Mouse (Mus musculus): ENCODE measurements around the gene Ms4a4b. TPM values are rescaled to one million over a fixed set of nuclear protein-coding genes. Genes with fewer than 3 reads are reported as not detected.

Gene Ms4a4b
- polyA plus RNA-seq, 1 experiment from 2014 or later = not detected

DNA sequence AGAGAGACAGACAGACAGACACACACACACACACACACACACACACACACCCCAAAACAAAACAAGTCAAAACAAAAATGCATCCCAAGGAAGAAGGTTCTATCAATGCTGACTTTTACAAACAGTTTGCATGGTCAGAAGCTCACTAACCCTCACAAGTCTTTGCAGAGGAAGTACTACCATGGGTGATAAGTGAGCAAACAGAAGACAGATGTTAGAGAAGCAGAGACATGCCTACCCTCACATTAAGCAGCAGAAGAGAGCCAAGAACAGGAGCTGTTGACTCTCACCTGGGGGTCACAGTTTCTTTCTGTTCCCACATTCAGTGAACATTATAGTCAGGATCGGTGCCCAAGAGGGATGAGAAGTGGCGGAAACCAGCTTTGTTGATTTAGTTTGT lies 36.4 kb downstream of the Ms4a4b start:
- Histone ChIP-seq H3K36me3 (ENCODE audit: control insufficient read depth, insufficient read depth, low read length) (no peaks in the 10 kb centered on the region), H3K4me1 (ENCODE audit: control insufficient read depth, insufficient read depth, low read length) (no peaks in the 10 kb centered on the region), H3K27me3 (ENCODE audit: control insufficient read depth, insufficient read depth, low read length) (no peaks in the 10 kb centered on the region), H3K4me2 (ENCODE audit: low read length) (no peak overlapping the region), H3K9ac (replicated peaks; ENCODE audit: low read length) (no peak overlapping the region), H3K4me3 (replicated peaks; ENCODE audit: low read depth, low read length) (no peak overlapping the region), H3K9me3 (ENCODE audit: control insufficient read depth, low read length) (no peaks in the 10 kb centered on the region), H3K27ac (replicated peaks; ENCODE audit: low read depth, low read length) (no peak overlapping the region)
- ATAC-seq (ENCODE audit: low FRiP score, low TSS enrichment) (no peak), DNase-seq (no peak)
- WGBS = 94% methylated on average over 2 of the region's 2 CpGs

- ATAC-seq (ENCODE audit: low FRiP score, low TSS enrichment) (no peak), DNase-seq (no peak)
- no peak overlapping the region for H3K4me3 ChIP-seq (replicated peaks; ENCODE audit: low read depth, low read length)
- no peak overlapping the region for H3K9ac ChIP-seq (replicated peaks; ENCODE audit: low read length)
- 93% methylated on average over 2 of the region's 2 CpGs for WGBS
- H3K27ac ChIP-seq (replicated peaks; ENCODE audit: low read depth, low read length) = no peak overlapping the region
- H3K9me3 ChIP-seq (ENCODE audit: control insufficient read depth, low read length) = no peaks in the 10 kb centered on the region
- no peak overlapping the region for H3K4me2 ChIP-seq (ENCODE audit: low read length)
- H3K27me3 ChIP-seq (ENCODE audit: control insufficient read depth, insufficient read depth, low read length) = no peaks in the 10 kb centered on the region
- H3K4me1 ChIP-seq (ENCODE audit: control insufficient read depth, insufficient read depth, low read length) = no peaks in the 10 kb centered on the region
- no peaks in the 10 kb centered on the region for H3K36me3 ChIP-seq (ENCODE audit: control insufficient read depth, insufficient read depth, low read length)
Observed at GRCm38 (mm10) chr19:11482684-11483083, 39.3 kb downstream of the Ms4a4b start.

- DNase-seq (no peak), ATAC-seq (ENCODE audit: low FRiP score, low TSS enrichment) (no peak)
- Histone ChIP-seq H3K4me2 (ENCODE audit: low read length) (no peak overlapping the region), H3K4me1 (ENCODE audit: control insufficient read depth, insufficient read depth, low read length) (no peaks in the 10 kb centered on the region), H3K9ac (replicated peaks; ENCODE audit: low read length) (no peak overlapping the region), H3K4me3 (replicated peaks; ENCODE audit: low read depth, low read length) (no peak overlapping the region), H3K9me3 (ENCODE audit: control insufficient read depth, low read length) (no peaks in the 10 kb centered on the region), H3K27ac (replicated peaks; ENCODE audit: low read depth, low read length) (no peak overlapping the region), H3K27me3 (ENCODE audit: control insufficient read depth, insufficient read depth, low read length) (no peaks in the 10 kb centered on the region), H3K36me3 (ENCODE audit: control insufficient read depth, insufficient read depth, low read length) (no peaks in the 10 kb centered on the region)
- 83% methylated on average over 4 of the region's 4 CpGs for WGBS
Observed at GRCm38 (mm10) chr19:11483941-11484340, 40.6 kb downstream of the Ms4a4b start.

DNA sequence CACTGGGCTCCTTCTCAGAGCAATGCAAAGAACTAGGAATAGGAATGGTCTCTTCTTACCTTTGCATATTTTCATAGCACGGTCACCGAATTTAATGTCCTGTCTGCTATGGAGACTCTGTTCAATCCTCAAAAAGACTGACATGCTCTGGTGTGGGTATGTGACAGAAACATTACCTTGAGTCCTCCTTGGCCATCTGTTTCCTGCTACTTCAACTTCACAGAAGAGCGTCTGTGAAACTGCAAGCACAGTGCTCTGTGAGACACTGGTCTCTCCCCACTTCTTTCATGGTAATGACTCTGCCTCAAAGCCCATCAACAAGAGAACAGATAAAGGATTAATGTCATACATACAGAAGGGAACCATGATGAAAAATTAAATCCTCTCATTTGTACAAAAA lies 41.0 kb downstream of the Ms4a4b start:
- Histone ChIP-seq H3K27ac (replicated peaks; ENCODE audit: low read depth, low read length) (no peak overlapping the region), H3K9ac (replicated peaks; ENCODE audit: low read length) (no peak overlapping the region), H3K4me3 (replicated peaks; ENCODE audit: low read depth, low read length) (no peak overlapping the region), H3K36me3 (ENCODE audit: control insufficient read depth, insufficient read depth, low read length) (no peaks in the 10 kb centered on the region), H3K4me1 (ENCODE audit: control insufficient read depth, insufficient read depth, low read length) (no peaks in the 10 kb centered on the region), H3K4me2 (ENCODE audit: low read length) (no peak overlapping the region), H3K27me3 (ENCODE audit: control insufficient read depth, insufficient read depth, low read length) (no peaks in the 10 kb centered on the region), H3K9me3 (ENCODE audit: control insufficient read depth, low read length) (no peaks in the 10 kb centered on the region)
- ATAC-seq (ENCODE audit: low FRiP score, low TSS enrichment) (no peak), DNase-seq (no peak)
- WGBS = 85% methylated on average over 3 of the region's 3 CpGs

DNA sequence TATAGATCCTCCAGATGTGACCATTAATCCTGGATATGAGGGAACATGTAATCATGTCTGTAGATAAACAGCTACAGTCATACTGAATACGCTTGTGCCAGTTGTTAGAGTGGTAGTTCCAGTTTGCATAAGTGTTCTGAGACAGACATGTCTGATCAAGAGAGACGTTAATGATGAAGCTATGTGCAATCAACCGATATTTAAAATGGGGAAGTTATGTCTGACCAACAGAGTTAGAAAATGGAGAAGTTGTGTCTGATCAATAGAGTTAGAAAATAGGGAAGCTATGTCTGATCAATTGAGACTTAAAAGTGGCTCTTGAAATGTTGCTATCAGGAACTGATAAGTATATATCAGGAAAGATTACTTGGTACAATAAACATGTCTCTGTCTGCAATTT lies 41.9 kb downstream of the Ms4a4b start:
- Histone ChIP-seq H3K27me3 (ENCODE audit: control insufficient read depth, insufficient read depth, low read length) (no peaks in the 10 kb centered on the region), H3K9ac (replicated peaks; ENCODE audit: low read length) (no peak overlapping the region), H3K4me1 (ENCODE audit: control insufficient read depth, insufficient read depth, low read length) (no peaks in the 10 kb centered on the region), H3K27ac (replicated peaks; ENCODE audit: low read depth, low read length) (no peak overlapping the region), H3K9me3 (ENCODE audit: control insufficient read depth, low read length) (no peaks in the 10 kb centered on the region), H3K4me2 (ENCODE audit: low read length) (no peak overlapping the region), H3K4me3 (replicated peaks; ENCODE audit: low read depth, low read length) (no peak overlapping the region), H3K36me3 (ENCODE audit: control insufficient read depth, insufficient read depth, low read length) (no peaks in the 10 kb centered on the region)
- ATAC-seq (ENCODE audit: low FRiP score, low TSS enrichment) (no peak), DNase-seq (no peak)
- 93% methylated on average over 3 of the region's 3 CpGs for WGBS

DNA sequence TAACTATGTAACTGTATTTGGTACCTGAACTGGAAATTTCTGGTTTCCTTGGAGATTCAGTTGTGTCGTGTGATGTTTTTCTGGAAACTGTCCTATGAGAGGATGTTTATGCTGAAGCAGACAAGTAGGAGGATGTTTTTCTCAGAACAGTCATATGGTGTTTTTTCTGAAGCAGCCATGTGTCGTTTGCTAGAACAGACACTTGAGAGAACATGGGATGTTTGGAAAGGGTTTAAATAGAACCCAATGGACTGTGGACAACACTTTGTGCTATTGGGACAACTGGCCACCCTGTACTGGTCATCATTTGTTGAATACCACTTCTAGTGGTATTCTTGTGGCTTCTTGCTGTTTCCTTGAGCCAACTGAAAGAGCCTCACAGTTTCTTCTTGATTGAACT lies 42.4 kb downstream of the Ms4a4b start, which contains the start of gene Gm8369:
TSS of gene Gm8369 (plus strand) at position 193 of the 400 bp plus-strand sequence.
- Histone ChIP-seq H3K27ac (replicated peaks; ENCODE audit: low read depth, low read length) (no peak within 1 kb of the TSS), H3K9me3 (ENCODE audit: control insufficient read depth, low read length) (no peaks in the 10 kb centered on the region), H3K9ac (replicated peaks; ENCODE audit: low read length) (no peak within 1 kb of the TSS), H3K36me3 (ENCODE audit: control insufficient read depth, insufficient read depth, low read length) (no peaks in the 10 kb centered on the region), H3K27me3 (ENCODE audit: control insufficient read depth, insufficient read depth, low read length) (no peaks in the 10 kb centered on the region), H3K4me1 (ENCODE audit: control insufficient read depth, insufficient read depth, low read length) (no peaks in the 10 kb centered on the region), H3K4me3 (replicated peaks; ENCODE audit: low read depth, low read length) (no peak within 1 kb of the TSS), H3K4me2 (ENCODE audit: low read length) (no peak within 1 kb of the TSS)
- WGBS = 80% methylated on average over 2 of the region's 2 CpGs
- DNase-seq = no peak
- ATAC-seq (ENCODE audit: low FRiP score, low TSS enrichment) = no peak

GRCm38 (mm10) chr19:11486599-11486998 lies 43.2 kb downstream of the Ms4a4b start:
- Histone ChIP-seq H3K4me2 (ENCODE audit: low read length) (no peak overlapping the region), H3K27me3 (ENCODE audit: control insufficient read depth, insufficient read depth, low read length) (no peaks in the 10 kb centered on the region), H3K36me3 (ENCODE audit: control insufficient read depth, insufficient read depth, low read length) (no peaks in the 10 kb centered on the region), H3K9me3 (ENCODE audit: control insufficient read depth, low read length) (no peaks in the 10 kb centered on the region), H3K9ac (replicated peaks; ENCODE audit: low read length) (no peak overlapping the region), H3K4me1 (ENCODE audit: control insufficient read depth, insufficient read depth, low read length) (no peaks in the 10 kb centered on the region), H3K27ac (replicated peaks; ENCODE audit: low read depth, low read length) (no peak overlapping the region), H3K4me3 (replicated peaks; ENCODE audit: low read depth, low read length) (no peak overlapping the region)
- DNase-seq (no peak), ATAC-seq (ENCODE audit: low FRiP score, low TSS enrichment) (no peak)
- 87% methylated on average over 1 of the region's 1 CpGs for WGBS

DNA sequence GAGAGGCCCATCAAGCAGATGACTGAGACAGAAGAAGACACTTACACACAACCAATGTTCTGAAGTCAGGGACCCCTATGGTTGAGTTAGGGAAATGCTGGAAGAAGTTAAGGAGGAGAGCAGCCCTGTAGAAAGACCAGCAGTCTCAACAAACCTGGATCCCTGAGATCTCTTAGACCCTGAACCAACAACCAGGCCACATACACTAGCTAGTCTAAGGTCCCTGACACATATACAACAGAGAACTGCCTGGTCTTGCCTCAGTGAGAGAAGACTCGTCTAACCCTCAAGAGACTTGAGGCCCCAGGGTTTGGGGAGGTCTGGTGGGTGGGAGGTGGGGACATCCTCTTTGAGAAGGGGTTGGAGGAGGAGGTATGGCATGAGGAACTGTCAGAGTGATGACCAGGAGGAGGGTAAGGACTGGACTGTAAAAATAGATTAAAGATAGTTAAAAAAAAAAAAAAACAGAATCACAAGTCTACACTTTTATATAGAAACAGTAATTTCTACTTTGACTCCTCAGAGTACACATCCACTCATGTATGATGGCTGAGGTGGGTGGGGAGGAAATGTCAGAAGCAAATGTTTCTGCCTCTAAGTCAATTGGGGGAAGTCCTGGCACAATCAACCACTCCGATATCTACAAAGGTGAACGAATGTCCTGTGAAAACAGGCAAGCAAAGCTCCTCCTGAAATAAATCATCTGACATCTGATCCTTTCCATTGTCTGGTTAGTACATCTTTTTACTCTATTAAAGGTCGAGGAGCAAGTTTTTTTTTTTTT lies 48.2 kb downstream of the Ms4a4b start:
- WGBS = 76% methylated on average over 4 of the region's 4 CpGs
- no peaks in the 10 kb centered on the region for H3K4me1 ChIP-seq (ENCODE audit: control insufficient read depth, insufficient read depth, low read length)
- ATAC-seq (ENCODE audit: low FRiP score, low TSS enrichment) (no peak), DNase-seq (no peak)
- H3K36me3 ChIP-seq (ENCODE audit: control insufficient read depth, insufficient read depth, low read length) = no peaks in the 10 kb centered on the region
- H3K9me3 ChIP-seq (ENCODE audit: control insufficient read depth, low read length) = no peaks in the 10 kb centered on the region
- no peak overlapping the region for H3K4me3 ChIP-seq (replicated peaks; ENCODE audit: low read depth, low read length)
- no peaks in the 10 kb centered on the region for H3K27me3 ChIP-seq (ENCODE audit: control insufficient read depth, insufficient read depth, low read length)
- H3K9ac ChIP-seq (replicated peaks; ENCODE audit: low read length) = no peak overlapping the region
- H3K4me2 ChIP-seq (ENCODE audit: low read length) = no peak overlapping the region
- H3K27ac ChIP-seq (replicated peaks; ENCODE audit: low read depth, low read length) = no peak overlapping the region

DNA sequence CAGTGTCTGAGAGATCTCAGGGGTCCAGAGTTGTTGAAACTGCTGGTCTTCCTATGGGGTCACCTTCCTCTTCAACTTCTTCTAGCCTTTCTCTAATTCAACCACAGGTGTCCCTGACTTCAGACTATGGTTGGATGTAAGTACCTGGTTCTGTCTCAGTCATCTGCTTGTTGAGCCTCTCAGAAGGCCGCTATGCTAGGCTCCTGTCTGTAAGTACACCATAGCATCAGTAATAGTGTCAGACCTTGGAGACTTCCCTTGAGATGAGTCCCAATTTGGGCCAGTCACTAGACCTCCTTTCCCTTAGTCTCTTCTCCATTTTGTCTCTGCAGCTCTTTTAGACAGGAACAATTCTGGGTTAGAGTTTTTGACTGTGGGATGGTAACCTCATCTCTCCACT lies 49.3 kb downstream of the Ms4a4b start:
- Histone ChIP-seq H3K36me3 (ENCODE audit: control insufficient read depth, insufficient read depth, low read length) (no peaks in the 10 kb centered on the region), H3K9me3 (ENCODE audit: control insufficient read depth, low read length) (no peaks in the 10 kb centered on the region), H3K9ac (replicated peaks; ENCODE audit: low read length) (no peak overlapping the region), H3K4me3 (replicated peaks; ENCODE audit: low read depth, low read length) (no peak overlapping the region), H3K4me1 (ENCODE audit: control insufficient read depth, insufficient read depth, low read length) (no peaks in the 10 kb centered on the region), H3K27ac (replicated peaks; ENCODE audit: low read depth, low read length) (no peak overlapping the region), H3K27me3 (ENCODE audit: control insufficient read depth, insufficient read depth, low read length) (no peaks in the 10 kb centered on the region), H3K4me2 (ENCODE audit: low read length) (no peak overlapping the region)
- no peak for ATAC-seq (ENCODE audit: low FRiP score, low TSS enrichment)
- no peak for DNase-seq
- 81% methylated on average over 1 of the region's 1 CpGs for WGBS

All from midbrain, embryonic 14.5 days (tissue).